ENCODE assay signal across 29 mouse cellular contexts in genomic region chr6:62340319-62340718, GRCm38 (mm10).
DNase-seq lines count a peak whose midpoint lies in the region; ATAC-seq and TF ChIP-seq lines count a peak whose summit lies in the region.
"Had no signal": no experiment of that assay in that cellular context is flagged by ENCODE, and none has a peak within 500 bp of the region (broad histone marks: within the 10 kb centered on the region; RNA-seq: fewer than 3 reads in every experiment).

No protein-coding gene starts in this region.

- H3K4me3 ChIP-seq in midbrain, postnatal 0 days (ENCODE audit: low read depth, low read length), result no peak overlapping the region
- H3K4me3 ChIP-seq in midbrain, embryonic 11.5 days (ENCODE audit: low read depth, low read length), result no peak overlapping the region
- H3K4me3 ChIP-seq: embryonic facial prominence, embryonic 12.5 days; embryonic facial prominence, embryonic 15.5 days; gastrocnemius, adult 2 months; heart, adult 2 months; heart, embryonic 10.5 days; heart, embryonic 13.5 days had no signal

- no peak overlapping the region for H3K27ac ChIP-seq in midbrain, postnatal 0 days (ENCODE audit: low read depth, low read length)
- no peak overlapping the region for H3K27ac ChIP-seq in midbrain, embryonic 11.5 days (ENCODE audit: low read depth, low read length)
- H3K27ac ChIP-seq: embryonic facial prominence, embryonic 12.5 days; embryonic facial prominence, embryonic 15.5 days; gastrocnemius, adult 2 months; heart, adult 2 months; heart, embryonic 10.5 days; heart, embryonic 13.5 days; hindbrain, embryonic 14.5 days; hindbrain, postnatal 0 days had no signal

- H3K27me3 ChIP-seq in midbrain, postnatal 0 days (ENCODE audit: insufficient read depth, low read length), result no peaks in the 10 kb centered on the region
- H3K27me3 ChIP-seq in midbrain, embryonic 11.5 days (ENCODE audit: control insufficient read depth, insufficient read depth, low read length), result no peaks in the 10 kb centered on the region
- H3K27me3 ChIP-seq: CH12.LX; embryonic facial prominence, embryonic 12.5 days; embryonic facial prominence, embryonic 15.5 days; heart, embryonic 13.5 days; Patski had no signal

- ATAC-seq in midbrain, postnatal 0 days (ENCODE audit: low FRiP score), result no peak
- ATAC-seq in midbrain, embryonic 11.5 days (ENCODE audit: low FRiP score), result no peak
- ATAC-seq: forebrain, embryonic 14.5 days; forebrain, postnatal 0 days; hindbrain, postnatal 0 days; inflammation-experienced regulatory T-cells, adult 6 months; intestine, embryonic 16.5 days; Patski had no signal

- DNase-seq in cerebellum, adult 11-12 months, result peak; percentile 10
- DNase-seq in cerebellum, postnatal 36 days, result no peak
- peak; percentile 10 for DNase-seq in midbrain, postnatal 0 days (ENCODE audit: low spot score)
- no peak for DNase-seq in midbrain, embryonic 11.5 days (ENCODE audit: low spot score, missing footprints)
- DNase-seq in cerebellum, postnatal 25 days, result peak; percentile 8 to 17
- DNase-seq in gastrocnemius, adult 8-10 months (ENCODE audit: low spot score in 2 of 2), result no peak
- DNase-seq: adrenal gland, postnatal 10 days; adrenal gland, postnatal 36 days; B cell, adult 2 months; forebrain, postnatal 0 days; gastrocnemius, adult 2 months; gastrocnemius, postnatal 25 days; heart, adult 2 months; heart, postnatal 14 days; heart, postnatal 4 days; kidney, adult 18-20 months; kidney, adult 9 months had no signal

- 68% methylated on average over 3 of the region's 3 CpGs for WGBS in midbrain, postnatal 0 days
- 71% methylated on average over 3 of the region's 3 CpGs for WGBS in midbrain, embryonic 11.5 days

- H3K9me3 ChIP-seq in midbrain, postnatal 0 days (ENCODE audit: low read length), result no peaks in the 10 kb centered on the region
- no peaks in the 10 kb centered on the region for H3K9me3 ChIP-seq in midbrain, embryonic 11.5 days (ENCODE audit: control insufficient read depth, low read length)
- H3K9me3 ChIP-seq: embryonic facial prominence, embryonic 12.5 days; embryonic facial prominence, embryonic 15.5 days; G1E; heart, embryonic 10.5 days; heart, embryonic 13.5 days had no signal

- no peak overlapping the region for H3K4me2 ChIP-seq in midbrain, postnatal 0 days (ENCODE audit: low read depth, low read length, poor library complexity, severe bottlenecking)
- no peak overlapping the region for H3K4me2 ChIP-seq in midbrain, embryonic 11.5 days
- H3K4me2 ChIP-seq: embryonic facial prominence, embryonic 12.5 days; embryonic facial prominence, embryonic 15.5 days; heart, embryonic 13.5 days; hindbrain, embryonic 14.5 days had no signal

- H3K9ac ChIP-seq in midbrain, postnatal 0 days (replicated peaks; ENCODE audit: low read length, poor library complexity, severe bottlenecking), result no peak overlapping the region
- H3K9ac ChIP-seq in midbrain, embryonic 11.5 days (ENCODE audit: low read length), result no peak overlapping the region
- H3K9ac ChIP-seq: embryonic facial prominence, embryonic 12.5 days; embryonic facial prominence, embryonic 15.5 days; forebrain, postnatal 0 days; heart, embryonic 13.5 days; hindbrain, embryonic 14.5 days had no signal

- TF ChIP-seq CTCF in midbrain, postnatal 0 days (IDR thresholded peaks at IDR 0.05), result no peak

- H3K4me1 ChIP-seq in midbrain, postnatal 0 days (ENCODE audit: insufficient read depth, low read length), result no peaks in the 10 kb centered on the region
- H3K4me1 ChIP-seq in midbrain, embryonic 11.5 days (ENCODE audit: control insufficient read depth, insufficient read depth, low read length), result no peaks in the 10 kb centered on the region
- H3K4me1 ChIP-seq: embryonic facial prominence, embryonic 12.5 days; embryonic facial prominence, embryonic 15.5 days; heart, embryonic 10.5 days; heart, embryonic 13.5 days had no signal

- H3K36me3 ChIP-seq in midbrain, postnatal 0 days (ENCODE audit: insufficient read depth, low read length), result no peaks in the 10 kb centered on the region
- H3K36me3 ChIP-seq in midbrain, embryonic 11.5 days (ENCODE audit: control insufficient read depth, insufficient read depth, low read length), result no peaks in the 10 kb centered on the region
- H3K36me3 ChIP-seq: embryonic facial prominence, embryonic 12.5 days; embryonic facial prominence, embryonic 15.5 days; G1E; heart, embryonic 10.5 days; heart, embryonic 13.5 days had no signal

Comparison
In these comparisons a context has a peak if more than half of its experiments do, and no peak if none do; other contexts are left out.
1. DNase-seq: peak in cerebellum, adult 11-12 months (single experiment), midbrain, postnatal 0 days (single experiment) and cerebellum, postnatal 25 days (2 of 2); none in cerebellum, postnatal 36 days (0 of 2), midbrain, embryonic 11.5 days (single experiment) and gastrocnemius, adult 8-10 months (0 of 2).